Mouse (Mus musculus) kidney, embryonic 14.5 days (tissue): Measurements from ENCODE around the gene Wdr92. TPM values are rescaled to one million over a fixed set of nuclear protein-coding genes. Genes with fewer than 3 reads are reported as not detected.
"Not testable (repeated sequence)": the region's sequence is repeated elsewhere in the genome, so short reads cannot be mapped to it uniquely, and the experiment has no call there.

ENCODE experiments used
- ATAC-seq: fragments of 200-750 bp; cut with Nextera tagmentation; 2 replicates; pipeline ENCODE4 v1.8.0; 2017; ENCODE audit warnings: moderate number of reproducible peaks, mild to moderate bottlenecking, moderate TSS enrichment, moderate library complexity; ENCODE audit not compliant: low FRiP score, low TSS enrichment
- H3K27ac ChIP-seq: fragments of 300-500 bp; sonication (generic); 2 replicates; pipeline ENCODE4 v1.5.1; 2014; ENCODE audit warnings: low read depth, mild to moderate bottlenecking, low read length, moderate library complexity, mixed read lengths
- H3K27me3 ChIP-seq: fragments of 300-500 bp; sonication (generic); 2 replicates; pipeline ENCODE4 v1.6.1; 2014; ENCODE audit warnings: mild to moderate bottlenecking, low read length; ENCODE audit not compliant: control insufficient read depth, insufficient read depth
- H3K36me3 ChIP-seq: fragments of 300-500 bp; sonication (generic); 2 replicates; pipeline ENCODE4 v1.6.1; 2014; ENCODE audit warnings: low read length, mixed read lengths; ENCODE audit not compliant: control insufficient read depth, insufficient read depth
- H3K4me1 ChIP-seq: fragments of 300-500 bp; sonication (generic); 2 replicates; pipeline ENCODE4 v1.6.1; 2014; ENCODE audit warnings: low read length, mixed read lengths; ENCODE audit not compliant: control insufficient read depth, insufficient read depth
- H3K4me2 ChIP-seq: fragments of 300-500 bp; sonication (generic); replicated peaks from 2 replicates; pipeline ENCODE4 v1.6.1; 2014; ENCODE audit warnings: low read depth, mild to moderate bottlenecking, low read length
- H3K4me3 ChIP-seq: fragments of 300-500 bp; sonication (generic); 2 replicates; pipeline ENCODE4 v1.5.1; 2014; ENCODE audit warnings: mild to moderate bottlenecking, low read length
- H3K9ac ChIP-seq: fragments of 300-500 bp; sonication (generic); 2 replicates; pipeline ENCODE4 v1.6.1; 2014; ENCODE audit warnings: low read depth, mild to moderate bottlenecking, low read length, moderate library complexity
- H3K9me3 ChIP-seq: fragments of 300-500 bp; sonication (generic); 2 replicates; pipeline ENCODE4 v1.6.1; 2016; ENCODE audit warnings: low read length; ENCODE audit not compliant: control insufficient read depth
- WGBS: fragments of 180-500 bp; shearing (Covaris S2); extraction: QIAGEN DNeasy Blood & Tissue Kit; methylation state at CpG from one replicate; pipeline ENCODE4 v1.1.7; 2014; 5-methylcytosine and 5-hydroxymethylcytosine counted together
- polyA plus RNA-seq: library from polyadenylated mRNA; unstranded; fragments of >200 nt; fragmentation: Nextera tagmentation; extraction: Ambion mirVana; gene quantifications from 2 replicates; pipeline ENCODE4 v1.2.1, GENCODE M21; 2014

Gene Wdr92
- polyA plus RNA-seq, 1 experiment from 2014 or later = 31.2 TPM

DNA sequence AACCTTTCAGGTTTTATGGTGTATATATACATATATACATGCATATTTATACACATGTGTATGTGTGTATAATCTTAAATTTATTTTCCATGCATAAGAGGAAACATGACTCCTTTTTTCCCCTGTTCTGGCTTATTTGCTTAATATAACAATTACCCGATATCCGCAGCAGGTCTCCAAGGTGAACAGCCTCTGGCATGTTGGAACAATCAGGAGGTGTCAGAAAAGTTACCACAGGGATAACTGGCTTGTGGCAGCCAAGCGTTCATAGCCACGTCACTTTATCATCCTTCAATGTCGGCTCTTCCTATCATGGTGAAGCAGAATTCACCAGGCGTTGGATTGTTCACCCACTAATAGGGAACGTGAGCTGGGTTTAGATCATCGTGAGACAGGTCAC is 39.2 kb downstream of the Wdr92 start:
- no peak for ATAC-seq
- H3K9ac ChIP-seq = no peak overlapping the region
- no peaks in the 10 kb centered on the region for H3K27me3 ChIP-seq
- H3K9me3 ChIP-seq = no peaks in the 10 kb centered on the region
- H3K36me3 ChIP-seq = peaks cover 3% of the 10 kb centered on the region; the same call in 1 of the 2 replicates
- H3K27ac ChIP-seq = no peak overlapping the region
- no peak overlapping the region for H3K4me3 ChIP-seq
- WGBS = 92% methylated on average over 8 of the region's 8 CpGs
- no peak overlapping the region for H3K4me2 ChIP-seq
- H3K4me1 ChIP-seq = no peaks in the 10 kb centered on the region

DNA sequence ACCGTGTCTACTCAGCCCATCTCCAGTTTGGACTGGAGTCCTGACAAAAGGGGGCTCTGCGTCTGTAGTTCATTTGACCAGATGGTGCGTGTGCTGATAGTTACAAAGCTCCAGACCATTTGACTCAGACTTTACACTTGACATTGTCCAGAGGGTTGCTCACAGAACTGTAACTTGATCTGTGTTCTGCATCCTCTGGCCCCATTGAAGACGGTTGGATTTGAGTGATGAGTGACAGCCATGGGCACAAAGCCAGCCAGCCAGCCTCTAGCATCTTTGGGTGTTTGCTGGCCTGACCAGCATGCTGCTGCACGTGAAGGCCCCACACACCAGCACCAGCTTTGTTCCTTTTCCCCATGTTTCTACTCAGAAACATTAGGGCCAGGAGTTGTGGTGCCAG is 50.9 kb downstream of the Wdr92 start:
- Histone ChIP-seq H3K9ac (no peak overlapping the region), H3K27ac (no peak overlapping the region), H3K4me1 (no peaks in the 10 kb centered on the region), H3K9me3 (no peaks in the 10 kb centered on the region), H3K27me3 (no peaks in the 10 kb centered on the region), H3K4me2 (no peak overlapping the region), H3K4me3 (no peak overlapping the region), H3K36me3 (peaks cover 22% of the 10 kb centered on the region)
- no peak for ATAC-seq
- 79% methylated on average over 5 of the region's 5 CpGs for WGBS

DNA sequence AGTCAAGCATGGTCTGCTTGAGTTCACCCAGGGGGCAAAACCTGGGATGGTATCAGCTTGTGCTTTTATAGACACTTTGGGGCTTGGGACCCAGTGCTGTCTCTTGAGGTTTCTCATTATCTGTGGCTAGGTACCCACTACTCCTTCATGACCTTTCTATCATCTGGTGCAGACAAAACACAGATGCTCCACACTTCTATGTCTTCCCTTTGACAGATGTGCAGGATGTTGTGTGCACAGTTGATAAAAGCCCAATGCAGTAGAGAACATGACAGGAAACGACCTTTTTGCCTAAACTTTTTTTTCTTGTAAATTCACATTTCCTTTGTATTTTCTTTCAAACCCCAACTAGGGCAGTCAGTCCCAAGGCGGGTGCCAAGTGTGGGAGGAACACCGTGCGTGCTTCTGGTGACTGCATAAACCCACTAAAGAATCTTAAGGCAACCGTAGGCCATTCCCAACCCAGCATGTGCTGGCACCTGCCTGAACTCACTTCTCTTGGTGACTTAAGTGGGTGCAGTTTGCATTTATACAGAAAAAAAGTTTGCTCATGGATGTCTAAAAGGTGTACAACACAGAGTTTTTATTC is 54.6 kb downstream of the Wdr92 start:
- Histone ChIP-seq H3K27me3 (no peaks in the 10 kb centered on the region), H3K4me3 (no peak overlapping the region), H3K4me2 (no peak overlapping the region), H3K36me3 (peaks cover 13% of the 10 kb centered on the region; the same call in 1 of the 2 replicates), H3K27ac (no peak overlapping the region), H3K9ac (no peak overlapping the region), H3K4me1 (no peaks in the 10 kb centered on the region), H3K9me3 (no peaks in the 10 kb centered on the region)
- whole genome bisulfite sequencing = 78% methylated on average over 5 of the region's 5 CpGs
- no peak for ATAC-seq

DNA sequence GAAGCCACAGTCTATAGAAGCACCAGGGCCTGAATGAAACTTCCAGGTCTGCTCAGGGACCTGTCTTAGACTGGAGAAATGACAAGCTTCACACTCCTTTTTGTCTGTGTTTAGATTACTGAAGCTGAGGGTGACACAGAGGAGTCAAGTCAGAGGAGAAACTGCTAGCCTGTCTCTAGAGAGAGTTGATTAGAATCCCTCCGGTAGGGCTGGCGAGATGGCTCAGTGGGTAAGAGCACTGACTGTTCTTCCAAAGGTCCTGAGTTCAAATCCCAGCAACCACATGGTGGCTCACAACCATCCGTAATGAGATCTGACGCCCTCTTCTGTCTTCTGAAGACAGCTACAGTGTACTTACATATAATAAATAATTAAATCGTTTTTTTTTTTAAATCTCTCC is 56.7 kb downstream of the Wdr92 start:
- not testable (repeated sequence) for H3K27ac ChIP-seq, ATAC-seq, H3K9ac ChIP-seq, H3K27me3 ChIP-seq, H3K4me1 ChIP-seq, H3K4me2 ChIP-seq, H3K9me3 ChIP-seq, H3K36me3 ChIP-seq, H3K4me3 ChIP-seq
- 90% methylated on average over 5 of the region's 5 CpGs for WGBS

GRCm38 (mm10) chr11:17248715-17249114 is 66.8 kb downstream of the Wdr92 start:
- Histone ChIP-seq H3K36me3 (no peaks in the 10 kb centered on the region), H3K9ac (no peak overlapping the region), H3K4me2 (no peak overlapping the region), H3K9me3 (no peaks in the 10 kb centered on the region), H3K27ac (no peak overlapping the region), H3K4me1 (no peaks in the 10 kb centered on the region), H3K27me3 (no peaks in the 10 kb centered on the region), H3K4me3 (no peak overlapping the region)
- ATAC-seq = no peak

- Histone ChIP-seq H3K4me3 (peak overlapping the region; percentile 77), H3K9ac (peak overlapping the region; percentile 91), H3K4me2 (peak overlapping the region; percentile 54), H3K27me3 (no peaks in the 10 kb centered on the region), H3K36me3 (no peaks in the 10 kb centered on the region), H3K27ac (no peak overlapping the region), H3K4me1 (peaks cover 7% of the 10 kb centered on the region; the same call in 1 of the 2 replicates), H3K9me3 (no peaks in the 10 kb centered on the region)
- 58% methylated on average over 8 of the region's 8 CpGs for WGBS
- peak; percentile 72 for ATAC-seq
These were observed 75.0 kb downstream of the Wdr92 start for GRCm38 (mm10) chr11:17256813-17257365.

DNA sequence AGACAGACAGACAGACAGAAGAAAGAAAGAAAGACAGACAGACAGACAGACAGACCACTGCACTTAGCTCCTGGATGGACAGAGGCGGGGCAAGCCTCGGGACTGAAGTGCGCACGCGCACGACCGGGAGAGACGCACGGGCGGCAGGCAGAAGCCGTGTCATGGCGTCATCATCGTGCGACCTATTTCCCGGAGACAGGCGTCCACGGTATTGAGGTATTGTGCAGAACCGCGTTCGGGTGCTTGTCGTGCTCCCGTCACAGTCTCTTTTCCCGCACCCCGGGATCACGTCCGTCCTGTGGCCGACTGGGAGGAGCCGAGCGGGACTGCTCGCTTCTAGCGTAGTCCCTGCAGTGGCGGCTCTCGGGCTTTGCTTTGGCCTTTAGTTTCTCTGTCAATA is 75.5 kb downstream of the Wdr92 start, which contains the start of gene C1d:
C1d (plus strand) TSS at position 137 of the 400 bp plus-strand sequence.
- Histone ChIP-seq H3K4me3 (peak within 1 kb of the TSS; percentile 77), H3K27me3 (no peaks in the 10 kb centered on the region), H3K4me1 (peaks cover 7% of the 10 kb centered on the region; the same call in 1 of the 2 replicates), H3K9ac (peak within 1 kb of the TSS; percentile 91), H3K9me3 (no peaks in the 10 kb centered on the region), H3K27ac (peak within 1 kb of the TSS; percentile 82), H3K36me3 (no peaks in the 10 kb centered on the region), H3K4me2 (peak within 1 kb of the TSS; percentile 54)
- peak; percentile 94 for ATAC-seq
- WGBS = under 1% methylated on average over 33 of the region's 33 CpGs

DNA sequence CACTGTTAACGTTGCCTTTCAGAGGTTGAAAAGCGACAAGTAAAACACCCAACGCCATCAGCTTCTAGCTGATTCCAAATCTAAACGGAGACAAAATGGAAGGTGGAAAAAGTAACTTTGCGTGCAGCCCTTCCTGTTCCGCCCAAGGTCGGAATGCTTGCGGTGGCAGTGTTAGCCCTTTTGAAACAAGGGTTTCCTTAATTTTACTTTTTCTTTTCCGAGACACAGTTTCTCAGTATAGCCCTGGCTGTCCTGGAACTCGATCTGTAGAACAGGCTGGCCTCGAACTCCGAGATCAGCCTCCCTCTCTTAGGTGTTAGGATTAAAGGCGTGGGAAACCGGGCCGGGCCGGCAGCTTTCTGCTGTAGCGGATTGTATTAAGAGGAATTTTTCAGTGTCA is 76.0 kb downstream of the Wdr92 start:
- Histone ChIP-seq H3K4me2 (peak overlapping the region; percentile 54), H3K9me3 (no peaks in the 10 kb centered on the region), H3K9ac (peak overlapping the region; percentile 91), H3K27ac (peak overlapping the region; percentile 82), H3K27me3 (no peaks in the 10 kb centered on the region), H3K4me1 (peaks cover 7% of the 10 kb centered on the region; the same call in 1 of the 2 replicates), H3K4me3 (peak overlapping the region; percentile 77), H3K36me3 (no peaks in the 10 kb centered on the region)
- 1% methylated on average over 17 of the region's 17 CpGs for WGBS
- ATAC-seq = peak; percentile 37; the same call in 1 of the 2 replicates

DNA sequence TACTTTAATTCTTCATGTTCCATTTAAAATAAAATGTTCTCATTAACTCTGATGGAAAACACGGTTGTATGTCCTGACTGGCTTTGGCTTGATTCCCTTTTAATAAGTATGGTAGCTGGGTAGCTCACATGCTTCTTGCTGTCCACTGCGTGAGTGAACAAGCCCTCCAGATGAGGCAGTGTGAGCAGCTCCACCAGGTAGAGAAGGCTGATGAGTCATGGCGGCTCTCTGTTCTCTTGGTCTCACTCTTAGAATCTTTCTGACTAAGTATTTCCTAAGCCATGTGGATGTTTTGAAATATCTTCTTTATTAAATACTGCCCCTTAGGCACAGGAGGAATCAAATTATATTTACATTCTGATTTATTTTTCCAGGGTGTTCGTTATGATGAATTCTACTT is 85.3 kb downstream of the Wdr92 start:
- Histone ChIP-seq H3K36me3 (peaks cover 20% of the 10 kb centered on the region; the same call in 1 of the 2 replicates), H3K9me3 (no peaks in the 10 kb centered on the region), H3K4me1 (no peaks in the 10 kb centered on the region), H3K4me3 (no peak overlapping the region), H3K27ac (no peak overlapping the region), H3K9ac (no peak overlapping the region), H3K4me2 (no peak overlapping the region), H3K27me3 (no peaks in the 10 kb centered on the region)
- WGBS = 90% methylated on average over 4 of the region's 4 CpGs
- no peak for ATAC-seq
